Mouse (Mus musculus) olfactory bulb, adult 2 months (tissue): ENCODE data around the gene Acads.

Source experiments
- CTCF ChIP-seq: fragments of 200-500 bp; IDR thresholded peaks from 2 replicates; pipeline ENCODE4 v1.5.1; 2012; ENCODE audit warnings: low read depth, mild to moderate bottlenecking, low read length, moderate library complexity; ENCODE audit not compliant: insufficient read depth
- POLR2A ChIP-seq: fragments of 200-500 bp; IDR thresholded peaks from 2 replicates; pipeline ENCODE4 v1.6.1; 2012; ENCODE audit warnings: mild to moderate bottlenecking, low read depth, low read length, moderate library complexity; ENCODE audit not compliant: insufficient read depth

DNA sequence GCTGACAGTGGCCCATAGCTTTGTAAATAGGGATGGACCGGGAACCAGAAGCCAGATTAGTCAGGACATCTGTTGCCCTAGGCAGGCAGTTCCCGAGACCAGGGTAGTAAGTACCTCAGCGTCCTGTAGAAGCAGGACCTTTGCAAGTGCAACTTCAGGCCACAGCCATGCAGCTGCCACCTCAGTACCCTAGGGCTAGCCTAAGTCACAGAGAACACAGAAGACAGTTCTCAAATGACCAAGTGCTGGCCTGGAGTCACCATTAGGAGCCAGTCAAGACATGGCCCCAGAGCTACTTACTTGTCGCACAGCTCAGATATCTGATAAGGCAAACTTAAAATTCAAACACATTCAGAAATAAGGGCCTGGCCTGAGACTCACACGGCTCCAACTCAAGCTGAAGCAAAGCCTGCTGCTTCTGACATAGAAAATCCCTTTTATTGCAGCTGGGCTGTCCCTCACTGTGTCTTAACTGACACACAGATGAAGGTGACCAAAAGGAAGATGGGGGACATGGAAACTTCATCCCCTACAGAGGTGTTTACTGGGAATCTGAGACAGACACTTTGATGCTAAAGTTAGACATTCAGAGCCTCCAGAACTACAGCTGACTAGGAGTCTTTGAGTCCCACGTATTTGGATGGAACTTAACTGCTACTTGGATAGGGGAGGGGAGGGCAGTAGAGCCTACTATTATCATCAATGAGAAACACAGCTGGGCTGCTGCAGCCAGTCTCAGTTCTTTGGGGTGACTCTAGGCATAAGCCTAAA, 27.0 kb upstream of the Acads start:
- no peak for TF ChIP-seq POLR2A
- TF ChIP-seq CTCF: no peak
